Mouse (Mus musculus): Measurements from ENCODE around the gene Sorcs1.

Sorcs1 gene

DNA sequence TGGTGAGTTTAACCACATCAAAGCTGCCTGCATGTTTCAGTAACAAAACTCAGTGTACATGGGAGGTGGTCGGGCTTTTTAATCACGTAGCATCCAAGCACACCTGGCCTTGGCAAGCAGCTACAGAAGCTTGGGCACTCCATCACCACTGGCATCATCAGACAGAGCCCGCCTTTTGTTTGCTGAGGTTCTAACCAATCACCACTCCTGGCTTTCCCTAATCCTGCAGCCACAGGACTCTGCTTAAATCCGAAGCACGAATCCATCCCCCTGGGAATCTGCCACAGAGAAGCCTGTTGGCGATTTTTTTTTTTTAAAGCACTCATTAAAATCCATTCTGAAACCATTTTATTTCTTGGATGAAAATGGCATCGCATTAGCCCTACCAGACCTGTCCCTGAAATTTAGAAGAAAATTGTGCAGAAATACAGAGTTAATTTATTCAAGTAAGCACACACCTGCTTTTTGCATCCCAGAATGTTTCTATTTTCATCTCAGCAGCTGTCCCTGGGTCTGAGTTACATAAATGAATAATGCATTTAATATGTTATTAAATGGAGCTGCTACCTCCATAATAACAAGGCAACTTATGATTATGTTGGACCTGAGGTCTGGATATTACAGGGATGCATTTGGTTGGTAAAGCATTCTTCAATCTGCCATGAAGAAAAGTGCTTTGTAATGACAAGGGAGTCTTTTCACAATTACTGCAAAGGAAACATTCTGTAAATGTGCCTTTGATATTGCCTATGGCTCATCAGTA, 463.8 kb downstream of the Sorcs1 start:
- no peak for DNase-seq (ENCODE audit: low read depth)

DNA sequence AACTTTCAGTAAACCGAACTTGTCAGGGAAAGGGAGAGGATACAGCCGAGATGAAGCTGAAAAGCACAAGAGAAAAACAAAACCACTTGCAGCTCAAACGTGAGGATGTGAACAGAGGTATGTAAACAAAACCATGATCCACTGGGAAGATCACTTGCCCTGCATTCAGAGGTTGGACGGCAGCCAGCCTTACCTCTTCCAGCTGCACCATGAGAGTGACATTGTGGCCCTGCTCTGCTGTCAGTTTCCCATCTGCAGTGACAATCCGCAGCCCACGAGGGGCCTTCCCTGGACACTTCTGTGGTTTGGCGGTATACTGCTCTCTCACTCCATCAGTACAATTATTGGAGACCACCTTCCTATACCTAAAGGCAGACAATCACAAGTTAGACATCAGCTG, 468.0 kb downstream of the Sorcs1 start:
- DNase-seq (ENCODE audit: low read depth) = no peak

DNA sequence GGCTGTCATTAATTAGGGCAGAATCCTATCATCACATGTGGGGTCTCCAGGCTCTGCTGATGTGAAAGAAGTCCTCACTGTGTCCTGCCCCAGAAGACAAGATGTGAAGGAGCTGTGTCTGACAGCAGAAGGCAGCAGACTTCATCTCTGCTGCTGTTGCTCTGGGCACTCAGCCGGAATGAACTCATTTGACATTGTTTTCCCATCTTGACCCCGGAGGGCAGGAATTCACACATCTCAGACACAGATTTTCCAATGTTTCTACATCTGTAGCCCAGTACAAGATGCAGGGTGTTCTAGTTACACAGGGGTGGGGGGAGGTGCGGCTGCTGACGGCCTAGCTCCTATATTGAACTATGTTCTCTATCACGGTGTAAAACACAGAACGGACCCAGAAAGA, 474.1 kb downstream of the Sorcs1 start:
- no peak for DNase-seq (ENCODE audit: low read depth)

DNA sequence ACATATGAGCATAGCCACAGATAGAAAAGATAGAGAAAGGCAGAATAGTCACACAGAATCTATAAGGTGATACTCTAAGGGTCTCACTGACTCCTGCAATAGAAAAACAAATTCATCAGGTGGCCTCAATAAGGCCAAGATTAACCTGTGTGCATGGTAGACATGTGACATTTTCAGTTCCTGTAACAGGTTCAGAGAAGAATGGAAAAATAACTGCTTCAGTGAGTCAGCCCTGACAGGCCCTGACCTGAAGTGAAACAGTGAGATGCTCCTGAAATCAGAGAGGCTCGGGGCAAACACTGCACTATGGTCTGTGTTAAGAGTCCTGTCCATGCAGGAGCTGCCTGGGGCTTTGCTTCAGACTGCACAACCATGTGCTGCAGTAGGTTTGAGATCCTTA, 481.9 kb downstream of the Sorcs1 start:
- no peak for DNase-seq (ENCODE audit: low read depth)

DNA sequence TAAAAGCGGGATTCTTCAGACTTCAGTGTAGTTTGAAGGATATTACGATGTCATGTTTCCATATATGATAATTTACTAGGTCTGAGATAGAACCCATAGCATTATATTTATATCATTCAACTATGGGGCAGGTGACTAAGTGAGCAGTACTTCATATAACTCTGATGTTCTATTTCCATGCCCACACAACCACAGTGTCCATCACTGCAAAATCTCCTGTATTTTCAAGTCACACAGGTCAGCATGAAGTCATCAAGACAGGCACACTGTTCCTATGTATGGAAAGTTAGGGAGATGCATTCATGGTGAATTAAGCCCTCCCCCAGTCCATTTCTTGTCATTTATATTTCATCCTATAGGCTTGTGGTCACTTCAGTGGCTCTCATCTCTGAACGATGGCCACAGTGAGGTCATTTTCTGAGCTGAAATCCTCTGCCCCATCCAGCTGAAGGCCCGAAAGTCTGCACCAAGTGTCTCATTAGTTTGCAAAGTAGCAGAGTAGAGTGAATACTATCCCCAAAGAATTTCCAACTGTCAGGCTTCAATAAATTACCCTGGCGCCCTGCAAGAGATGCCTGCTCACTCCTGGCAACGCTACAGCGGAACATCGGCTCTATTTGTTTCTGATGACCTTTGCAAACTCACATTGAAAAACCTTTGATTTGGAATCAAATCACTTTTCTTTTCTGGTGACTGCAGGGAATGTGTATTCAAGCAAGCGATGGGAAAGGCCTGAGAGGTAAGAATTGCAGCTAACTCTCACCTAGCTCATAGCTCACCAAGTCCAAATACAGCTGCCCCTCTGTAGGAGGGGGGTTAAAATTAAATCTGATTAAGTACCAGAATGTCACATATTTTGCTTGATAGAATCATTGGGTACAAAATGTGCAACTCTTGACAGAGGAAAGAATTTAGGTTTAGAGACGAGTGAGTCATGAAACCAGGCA, 492.4 kb downstream of the Sorcs1 start:
- no peak for DNase-seq (ENCODE audit: low read depth)

DNA sequence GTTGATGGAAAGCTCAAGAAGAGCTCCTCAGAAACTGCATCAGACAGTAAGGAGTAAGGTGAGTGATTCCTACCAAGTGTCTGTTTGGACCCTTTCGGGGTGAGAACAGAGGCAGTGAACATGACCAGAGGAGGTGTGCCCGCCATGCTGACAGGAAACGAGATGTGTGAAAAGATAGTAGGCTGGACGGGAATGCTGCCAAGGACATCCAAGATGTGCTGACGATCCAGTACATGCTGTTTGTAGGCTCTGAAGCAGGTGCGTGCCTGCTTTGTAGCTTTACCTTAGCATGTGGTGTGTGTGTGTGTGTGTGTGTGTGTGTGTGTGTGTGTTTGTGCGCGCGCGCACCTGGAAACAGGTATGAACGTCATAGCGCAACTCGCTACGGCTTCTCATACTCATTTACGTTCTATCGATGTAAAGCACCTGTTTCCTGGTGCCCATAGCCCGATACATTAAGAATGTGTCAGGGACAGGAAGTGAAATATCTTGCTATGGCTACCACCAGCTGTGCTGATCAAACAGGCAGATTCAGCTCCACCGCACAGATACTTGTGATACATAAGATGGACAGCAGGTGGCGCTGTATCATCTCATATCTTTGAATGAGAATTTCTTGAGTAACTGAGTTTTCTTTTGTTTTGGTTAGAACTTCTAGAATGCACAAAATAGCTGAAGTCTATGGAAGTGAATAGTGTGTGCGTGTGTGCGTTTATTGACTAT, 493.4 kb downstream of the Sorcs1 start:
- peak; percentile 5 for DNase-seq (ENCODE audit: low read depth)

DNA sequence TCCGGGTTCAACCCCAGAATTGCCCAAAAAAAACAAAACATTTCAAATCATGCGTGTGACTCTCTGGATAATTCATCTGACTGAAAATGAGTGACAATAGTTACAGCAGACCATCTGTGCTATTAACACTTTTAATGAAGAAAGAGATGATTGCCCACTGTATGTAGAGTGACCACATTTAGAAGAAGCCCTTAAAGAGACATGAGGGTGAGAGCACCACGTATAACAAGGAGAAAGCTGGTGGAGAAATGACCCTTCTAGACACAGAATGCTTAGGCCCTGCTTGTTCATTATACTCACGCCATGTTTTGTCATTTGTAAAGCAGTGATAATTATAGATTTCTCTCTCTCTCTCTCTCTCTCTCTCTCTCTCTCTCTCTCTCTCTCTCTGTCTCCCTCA, 499.6 kb downstream of the Sorcs1 start:
- DNase-seq (ENCODE audit: low read depth) = no peak

DNA sequence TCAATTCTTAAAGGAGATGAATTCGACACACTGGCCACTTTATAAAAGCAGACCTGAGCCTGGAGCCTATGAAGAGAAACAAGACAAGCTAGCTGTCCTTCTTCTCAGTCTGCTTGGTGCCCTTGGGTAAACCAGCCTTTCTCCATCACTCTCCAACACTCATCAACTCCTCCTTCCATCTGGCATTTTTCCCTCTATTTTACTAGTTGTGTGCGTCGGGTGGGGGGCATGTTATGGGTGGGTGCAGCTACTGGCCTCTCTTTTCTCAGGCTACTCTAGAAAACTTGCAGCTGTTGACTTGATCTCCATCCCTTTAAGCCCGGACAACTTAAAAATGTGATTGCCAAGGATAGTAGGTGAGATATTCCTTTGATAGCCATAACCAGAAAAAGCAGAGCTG, 500.3 kb downstream of the Sorcs1 start:
- DNase-seq (ENCODE audit: low read depth) = no peak

DNA sequence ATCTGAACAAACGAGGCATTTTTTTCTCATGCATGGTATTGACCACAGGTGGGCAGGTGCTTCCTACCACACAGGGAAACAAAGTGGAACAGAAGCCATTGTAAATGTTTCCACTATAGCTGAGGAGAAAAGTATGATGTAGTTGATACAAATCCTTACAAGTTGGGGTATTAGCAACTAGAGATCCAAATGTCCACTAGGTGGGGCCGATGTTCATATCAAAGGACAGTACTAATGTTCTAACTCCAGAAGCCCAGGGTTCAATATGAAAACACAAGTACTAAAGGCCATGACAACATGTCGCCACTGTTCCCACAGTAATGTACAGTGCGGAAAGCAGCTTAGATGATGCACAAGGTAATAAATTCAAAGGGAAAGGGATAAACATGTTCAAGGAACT, 506.6 kb downstream of the Sorcs1 start:
- no peak for DNase-seq (ENCODE audit: low read depth)

DNA sequence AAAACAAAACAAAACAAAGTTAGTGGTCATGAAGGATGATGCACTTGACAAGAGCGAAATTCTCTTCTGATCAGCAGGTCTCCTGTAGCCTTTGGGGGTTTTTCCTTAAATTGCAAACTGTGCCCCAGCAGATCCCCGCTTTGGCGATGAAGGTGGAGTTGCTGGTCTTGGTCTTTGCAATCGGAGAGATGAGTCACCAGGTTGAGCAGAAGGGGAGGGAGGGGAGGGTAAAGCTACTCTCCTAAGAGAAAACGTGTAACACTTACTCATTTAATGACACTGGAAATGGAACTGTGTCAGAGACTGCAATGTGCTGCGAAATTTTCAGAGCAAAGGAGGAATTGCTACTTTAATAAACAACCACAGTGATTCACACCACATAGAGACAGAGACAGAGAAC, 527.3 kb downstream of the Sorcs1 start:
- no peak for DNase-seq (ENCODE audit: low read depth)

DNA sequence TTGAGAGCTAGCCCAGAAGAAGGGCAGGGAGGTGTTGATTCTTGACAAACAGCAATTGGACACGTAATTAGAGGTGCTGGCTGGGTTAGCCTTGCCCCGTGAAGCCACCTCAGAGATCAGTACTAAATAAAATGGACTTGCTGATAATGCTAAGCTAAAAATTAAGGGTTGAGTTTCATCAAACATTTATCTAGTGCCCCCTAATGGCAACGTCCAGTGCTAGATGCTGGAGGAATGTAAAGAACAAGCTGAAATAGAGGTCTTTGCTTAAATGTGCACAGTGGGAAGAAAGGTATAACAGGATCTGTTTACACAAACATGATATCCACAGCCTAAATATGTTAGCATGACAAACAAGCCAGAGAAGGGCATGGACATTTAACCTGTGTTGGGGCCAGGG, 532.5 kb downstream of the Sorcs1 start:
- DNase-seq (ENCODE audit: low read depth) = no peak

DNA sequence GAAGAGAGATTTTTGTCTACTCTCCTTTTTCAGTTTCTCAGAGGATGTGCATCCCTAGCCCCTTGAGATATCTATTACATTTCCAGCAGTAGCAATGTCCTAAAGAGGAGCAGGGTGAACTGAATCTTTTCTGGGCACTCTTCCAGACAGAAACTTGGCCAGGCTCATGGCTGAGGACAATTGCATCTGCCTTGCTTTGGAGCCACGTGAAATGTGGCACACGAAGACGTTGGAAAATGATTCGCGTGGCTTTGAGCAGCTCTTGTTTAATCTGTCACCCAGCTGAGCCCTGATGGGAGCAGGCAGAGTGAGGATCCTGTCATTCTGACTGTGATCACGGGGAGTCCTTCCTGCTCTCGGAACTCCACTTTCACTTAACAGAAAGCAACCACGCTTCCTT, 536.6 kb downstream of the Sorcs1 start:
- no peak for DNase-seq (ENCODE audit: low read depth)

DNA sequence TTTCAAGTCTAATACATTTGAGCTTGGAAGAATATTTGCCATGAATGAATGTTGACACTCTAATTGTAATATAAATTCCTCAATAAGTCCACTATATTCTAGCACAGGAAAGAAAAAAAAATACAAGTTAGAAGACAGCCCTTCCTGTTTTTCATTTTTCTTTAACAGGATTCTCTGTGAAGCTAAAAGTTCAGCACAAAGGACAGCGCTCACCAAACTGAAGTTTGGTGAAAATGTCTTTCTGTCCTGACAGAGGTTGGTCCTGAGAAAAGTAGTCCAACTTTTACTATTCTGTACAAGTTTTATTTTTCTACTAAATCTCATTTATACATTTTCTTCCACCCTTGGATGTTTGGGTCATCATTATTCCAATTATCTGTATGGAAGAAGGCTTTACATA, 543.8 kb downstream of the Sorcs1 start:
- no peak for DNase-seq (ENCODE audit: low read depth)

DNA sequence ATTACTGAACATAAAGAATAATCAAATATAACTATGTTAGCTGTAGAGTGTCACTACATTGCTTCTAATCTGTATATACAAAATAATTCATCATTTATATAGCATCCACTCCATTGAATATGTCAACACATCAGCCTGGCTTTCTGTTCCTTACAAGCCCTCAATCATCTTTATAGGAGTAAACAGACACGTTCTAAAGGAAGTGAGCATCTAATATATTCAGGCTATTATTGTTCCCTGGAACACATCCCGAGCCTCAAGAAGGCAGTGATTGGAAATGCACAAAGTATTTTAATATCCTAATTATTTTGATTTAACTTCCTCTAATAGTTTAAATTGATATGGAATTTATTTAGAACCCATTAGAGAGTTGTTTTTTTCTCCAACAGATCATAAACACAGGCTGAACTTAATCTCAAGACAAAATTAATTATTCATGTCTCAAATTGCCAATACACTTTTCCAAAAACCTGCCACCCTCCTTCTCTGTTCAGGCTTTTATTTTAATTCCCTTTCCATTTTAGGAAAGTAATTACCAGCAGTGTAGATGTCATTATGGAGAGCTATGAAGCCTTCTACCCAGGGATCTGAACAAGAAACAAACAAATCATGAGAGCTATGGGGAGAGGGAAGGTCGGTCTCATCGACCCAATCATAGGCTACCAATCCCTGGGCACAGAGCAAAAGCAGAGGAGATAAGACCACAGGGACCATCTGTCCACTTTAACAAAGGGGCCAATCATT, 572.4 kb downstream of the Sorcs1 start:
- no peak for DNase-seq (ENCODE audit: low read depth)
